Mouse (Mus musculus) cerebellum, adult 11 months (tissue): ENCODE data around the gene Gm10260.

Experiments used
- DNase-seq: peaks from one replicate; pipeline ENCODE4 v3.0.0; 2022

The Gm10260 gene

GRCm38 (mm10) chr13:97760532-97760931, at the start of gene Gm10260:
TSS of gene Gm10260 (minus strand) at chr13:97760632.
- DNase-seq, result no peak

- DNase-seq, result no peak
Observed at GRCm38 (mm10) chr13:97809828-97810227, 49.4 kb upstream of the Gm10260 start.

DNA sequence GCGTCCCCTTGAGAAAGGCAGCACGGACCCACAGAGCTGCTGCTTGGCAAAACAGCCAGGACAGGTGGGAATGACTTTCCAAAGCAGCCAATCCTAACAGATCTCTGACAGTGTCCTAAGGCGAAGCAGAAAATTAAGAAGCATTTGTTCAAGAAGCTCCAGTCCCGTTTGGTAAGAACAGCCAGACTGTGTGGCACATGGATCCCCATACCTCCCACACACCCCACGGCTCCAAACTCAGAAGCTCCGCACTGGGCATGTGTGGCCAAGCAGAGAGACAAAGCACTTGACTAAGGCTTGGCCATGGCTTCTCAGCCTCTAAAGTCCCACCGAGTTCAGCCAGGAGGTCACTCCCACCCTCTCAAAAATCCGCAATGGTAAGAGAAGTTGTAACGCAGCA, 45.5 kb upstream of the Gm10260 start:
- DNase-seq, result no peak

DNA sequence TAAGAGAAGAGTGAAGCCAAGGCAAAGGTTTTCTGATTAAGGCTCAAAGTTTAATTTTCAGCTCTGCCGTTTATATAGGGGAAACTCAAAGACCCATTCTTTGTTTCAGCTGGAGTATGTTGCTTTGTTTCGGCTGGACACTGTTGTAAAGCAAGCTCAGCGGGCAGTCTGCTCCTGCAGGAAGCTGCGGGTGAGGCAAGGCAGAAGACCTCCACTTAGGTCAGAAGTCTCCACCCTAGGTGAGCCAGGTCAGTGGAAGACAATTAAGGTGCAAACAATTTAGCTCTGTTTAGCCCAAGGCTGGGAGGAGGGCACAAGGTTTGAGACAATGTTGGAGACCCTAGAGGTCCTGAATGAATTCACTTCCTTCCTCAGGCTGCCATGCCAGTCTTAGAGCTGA, 42.0 kb upstream of the Gm10260 start:
- DNase-seq, result no peak

DNA sequence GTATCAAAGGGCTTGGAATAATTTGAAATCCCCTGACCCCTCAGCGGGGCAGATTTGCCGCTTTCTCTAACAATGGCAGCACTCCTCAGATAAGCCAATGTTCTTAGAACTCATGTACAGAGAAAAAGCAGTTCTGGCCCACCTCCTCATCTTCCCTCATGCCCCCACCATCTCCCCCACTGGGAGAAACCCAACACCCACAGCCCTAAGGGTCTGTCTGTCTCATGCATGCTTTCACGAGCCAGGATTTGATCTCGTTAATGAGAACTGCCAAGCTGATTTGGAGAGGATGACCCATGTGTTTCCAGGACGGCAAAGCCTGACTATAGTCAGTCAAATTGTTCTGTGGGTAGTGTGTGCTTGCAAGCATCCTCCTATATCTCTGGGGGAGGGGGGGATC, 37.0 kb upstream of the Gm10260 start:
- no peak for DNase-seq

DNA sequence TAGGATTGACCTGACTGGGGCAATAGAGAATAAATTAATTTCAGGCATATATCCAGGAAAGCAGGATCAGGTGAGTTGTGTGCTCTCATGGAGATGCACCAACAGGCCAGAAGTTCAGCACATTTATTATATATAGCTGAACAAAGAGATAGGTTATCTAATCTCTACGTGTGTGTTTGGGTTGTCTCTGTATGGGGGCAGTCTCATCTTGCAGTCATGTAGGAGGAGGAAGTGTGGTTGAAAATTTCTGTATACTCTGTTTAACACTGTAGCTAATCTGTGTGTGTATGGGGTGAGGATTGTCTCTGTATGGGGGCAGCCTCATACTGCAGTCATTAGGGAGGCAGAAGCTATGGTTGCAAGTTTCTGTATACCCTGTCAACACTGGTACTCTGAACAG, 34.3 kb upstream of the Gm10260 start:
- DNase-seq, result no peak

- DNase-seq, result no peak
Observed at GRCm38 (mm10) chr13:97793932-97794331, 33.5 kb upstream of the Gm10260 start.

GRCm38 (mm10) chr13:97791664-97792063, 31.2 kb upstream of the Gm10260 start:
- no peak for DNase-seq

DNA sequence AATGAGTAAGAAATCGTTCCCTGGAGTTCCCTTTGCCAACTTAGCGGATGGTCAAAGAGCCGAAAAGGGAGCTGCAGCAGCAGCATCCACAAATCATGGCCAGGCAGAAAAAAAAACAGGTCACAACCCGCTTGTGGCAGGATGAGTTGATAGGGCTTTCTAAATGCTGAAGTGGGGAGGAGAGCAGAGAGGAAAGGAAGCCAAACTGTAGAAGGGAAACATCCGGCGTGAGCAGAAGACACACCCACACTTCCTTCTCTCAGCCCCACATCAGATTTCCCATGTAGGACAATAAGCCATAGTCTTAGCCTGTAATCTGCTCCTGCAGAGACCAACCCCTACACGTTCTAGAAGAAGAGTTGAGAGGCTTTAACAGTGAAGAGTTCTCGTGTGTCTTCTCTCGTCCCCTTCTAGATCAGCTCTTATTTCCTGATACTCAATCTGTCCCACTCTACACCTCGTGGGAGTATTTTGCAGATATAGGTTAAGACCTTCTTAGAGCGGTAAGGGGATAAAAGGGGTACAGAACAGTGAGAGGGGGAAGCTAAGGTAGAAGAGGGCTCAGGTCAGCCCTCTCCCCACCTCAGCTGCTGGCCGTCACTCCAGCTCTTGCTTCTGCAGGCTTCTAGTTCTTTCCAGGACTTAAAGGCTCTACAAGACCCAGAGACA, 29.5 kb upstream of the Gm10260 start:
- no peak for DNase-seq

DNA sequence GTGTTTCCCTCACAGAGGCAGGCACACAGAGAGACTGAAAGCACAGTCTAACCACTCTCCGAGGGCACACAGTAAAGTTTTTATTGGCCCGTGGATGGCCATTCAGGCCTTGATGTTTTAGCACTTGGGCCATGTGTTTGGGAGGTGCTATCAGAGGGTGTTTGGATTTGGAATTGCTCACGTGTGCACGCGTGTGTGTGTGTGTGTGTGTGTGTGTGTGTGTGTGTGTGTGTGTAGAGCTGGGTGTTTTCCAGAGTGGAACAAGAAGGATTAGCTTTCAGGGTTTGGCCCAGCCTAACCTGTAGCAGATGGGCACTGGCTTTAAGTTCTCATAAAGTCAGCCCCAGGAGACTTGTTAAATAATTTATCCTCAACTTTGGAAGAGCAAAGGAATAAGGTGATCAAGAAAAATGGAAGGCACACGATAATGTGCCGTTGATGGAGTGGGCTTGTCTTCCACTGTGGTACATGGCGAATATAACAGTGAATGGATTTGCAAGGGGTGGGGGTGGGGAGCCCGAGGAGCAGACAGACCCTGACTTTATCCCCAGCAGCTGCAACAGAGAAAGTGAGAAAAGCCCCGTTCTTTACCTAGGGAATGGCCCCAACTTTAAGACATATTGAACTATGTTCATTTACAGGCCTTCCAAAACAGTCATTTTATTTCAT, 24.9 kb upstream of the Gm10260 start:
- no peak for DNase-seq

- DNase-seq, result no peak
Observed at GRCm38 (mm10) chr13:97783423-97784143, 23.2 kb upstream of the Gm10260 start.

DNA sequence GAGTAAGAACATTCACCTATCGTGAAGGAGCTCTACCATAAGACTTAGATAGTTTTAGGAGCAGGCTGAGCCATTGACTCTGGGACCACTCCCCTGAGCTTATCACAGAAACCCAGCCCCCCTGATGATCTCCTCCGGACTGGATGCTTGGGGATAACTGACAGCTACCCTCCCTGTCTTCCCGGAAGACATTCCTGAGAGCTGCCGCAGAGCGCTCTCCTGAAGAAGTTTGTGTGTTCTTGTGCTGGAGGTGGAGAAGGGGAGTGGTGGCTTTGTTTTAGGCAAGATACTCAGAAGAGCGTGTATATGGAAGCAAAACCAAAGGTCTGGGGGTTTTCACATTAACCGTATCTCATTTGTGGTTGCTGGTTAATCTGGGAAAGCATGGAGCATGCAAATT, 21.6 kb upstream of the Gm10260 start:
- DNase-seq, result no peak

DNA sequence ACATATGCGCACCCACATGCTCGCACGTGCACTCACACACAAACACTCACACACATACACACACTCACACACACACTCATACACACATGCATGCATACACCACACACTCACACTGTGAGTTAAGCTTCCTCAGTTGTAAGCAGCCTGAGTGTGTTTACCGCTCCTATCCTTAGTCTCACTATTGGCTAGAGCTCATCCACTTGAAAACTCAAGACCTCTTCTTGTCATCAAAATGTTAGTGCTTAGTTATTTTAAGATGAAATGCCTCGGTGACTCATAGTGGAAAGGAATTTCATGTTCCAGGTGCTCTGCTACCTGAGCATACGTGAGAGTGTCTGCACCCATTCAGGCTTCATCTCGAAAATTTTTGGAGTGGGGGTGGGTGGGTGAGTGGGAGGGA, 21.2 kb upstream of the Gm10260 start:
- no peak for DNase-seq

GRCm38 (mm10) chr13:97780556-97780955, 20.1 kb upstream of the Gm10260 start:
- DNase-seq, result no peak

GRCm38 (mm10) chr13:97779657-97780445, 19.4 kb upstream of the Gm10260 start:
- no peak for DNase-seq

DNA sequence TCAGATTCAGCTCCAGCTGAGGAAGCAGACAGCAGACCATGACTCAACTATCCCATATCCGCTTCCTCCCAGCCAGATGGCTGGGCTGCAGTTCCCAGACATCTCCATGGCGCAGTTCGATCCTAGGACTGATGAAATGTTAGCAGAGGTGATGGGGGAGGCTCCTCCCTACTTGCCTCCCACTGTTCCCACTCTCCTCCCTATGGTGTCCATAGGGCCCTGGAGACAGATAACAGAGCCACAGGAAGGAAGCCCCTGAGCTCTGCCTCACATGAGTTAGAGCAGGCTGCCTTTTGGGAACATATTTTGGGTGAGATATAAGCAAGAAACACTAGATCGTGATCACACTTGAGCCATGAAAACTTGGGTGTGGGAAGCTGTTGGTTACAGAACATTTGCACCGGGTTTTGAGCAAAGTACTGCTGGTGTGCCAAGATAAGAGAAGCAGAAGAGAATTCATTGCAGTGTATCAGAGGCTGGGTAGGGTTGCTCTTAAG, 18.3 kb upstream of the Gm10260 start:
- DNase-seq, result no peak

GRCm38 (mm10) chr13:97777667-97778066, 17.2 kb upstream of the Gm10260 start:
- DNase-seq, result no peak

DNA sequence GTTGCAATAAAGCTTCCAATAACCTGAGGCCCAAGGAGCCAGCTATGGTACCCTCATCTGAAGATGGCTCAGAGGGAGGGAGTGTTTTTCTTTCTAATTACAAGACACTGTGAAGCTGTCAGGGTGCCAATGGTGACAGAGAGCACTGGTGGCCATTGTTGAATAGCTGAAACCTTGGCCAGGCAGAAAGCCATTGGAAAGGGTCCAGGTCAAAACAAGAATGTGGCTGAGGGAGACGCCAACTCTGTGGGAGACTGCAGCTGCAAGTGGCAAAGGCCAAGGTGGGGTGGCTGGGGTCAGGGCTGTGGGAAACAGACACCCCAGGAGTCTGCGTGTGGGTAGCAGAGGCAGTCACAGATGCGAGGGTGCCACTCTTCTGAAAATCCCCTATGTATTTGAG, 16.3 kb upstream of the Gm10260 start:
- no peak for DNase-seq

DNA sequence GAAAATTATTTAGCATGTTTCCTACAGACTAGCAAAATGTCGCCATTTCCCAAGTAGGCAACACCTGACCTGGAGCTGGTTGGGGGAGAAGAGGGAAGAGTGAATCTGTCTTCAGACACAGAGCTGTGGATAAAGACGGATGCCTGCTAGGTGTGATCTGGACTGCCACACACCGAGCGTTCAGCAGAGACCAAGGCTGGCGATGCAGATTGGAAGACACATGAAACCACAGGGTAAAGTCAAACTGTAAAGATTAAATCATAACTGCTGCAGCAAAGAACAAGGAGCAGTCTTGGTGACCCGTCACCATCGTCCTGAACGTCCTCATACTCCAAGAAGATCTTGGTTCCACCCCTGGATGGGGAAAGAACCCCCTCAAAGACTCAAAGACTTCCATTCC, 15.5 kb upstream of the Gm10260 start:
- DNase-seq, result no peak

GRCm38 (mm10) chr13:97774740-97775425, 14.5 kb upstream of the Gm10260 start:
- no peak for DNase-seq

DNA sequence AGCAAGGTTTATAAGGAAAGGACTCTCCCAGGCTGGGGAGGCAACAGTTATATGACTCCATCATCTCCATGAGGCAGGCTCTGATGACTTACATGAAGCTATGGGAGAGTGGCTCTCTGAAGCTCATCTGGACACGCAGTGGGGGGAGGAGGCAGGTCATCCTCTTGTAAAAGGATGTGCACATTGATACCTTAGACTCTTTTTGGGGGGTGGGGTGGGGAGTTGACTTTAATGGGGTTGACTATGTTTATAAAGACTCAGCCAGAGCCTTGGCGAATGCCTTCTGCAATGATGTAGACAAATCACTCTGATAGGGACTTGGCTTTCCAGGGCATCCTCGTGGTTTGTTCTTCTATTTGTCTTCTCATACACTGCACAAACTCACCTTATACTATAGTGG, 8.8 kb upstream of the Gm10260 start:
- no peak for DNase-seq

DNA sequence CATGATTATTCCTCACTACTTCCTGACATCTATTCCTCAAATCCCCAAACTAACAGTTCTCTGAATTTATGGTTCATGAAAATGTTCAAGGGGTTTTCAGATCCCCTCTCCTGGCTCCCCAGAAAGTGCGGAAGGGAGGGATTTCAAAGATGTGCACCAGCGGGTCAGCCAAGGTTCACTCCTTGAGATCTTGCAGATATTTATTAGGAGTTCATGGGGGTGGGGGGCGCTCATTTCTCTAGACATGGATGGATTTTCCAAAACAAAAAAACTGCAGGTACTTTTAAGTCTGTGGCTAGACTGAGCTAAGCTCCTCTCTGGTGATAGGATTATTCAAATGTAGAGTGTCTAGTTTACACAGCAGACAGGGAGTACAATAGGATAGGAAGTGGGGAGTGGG, 8.4 kb upstream of the Gm10260 start:
- DNase-seq, result no peak
